Mouse (Mus musculus): ENCODE data around the gene Astn1.

The Astn1 gene

DNA sequence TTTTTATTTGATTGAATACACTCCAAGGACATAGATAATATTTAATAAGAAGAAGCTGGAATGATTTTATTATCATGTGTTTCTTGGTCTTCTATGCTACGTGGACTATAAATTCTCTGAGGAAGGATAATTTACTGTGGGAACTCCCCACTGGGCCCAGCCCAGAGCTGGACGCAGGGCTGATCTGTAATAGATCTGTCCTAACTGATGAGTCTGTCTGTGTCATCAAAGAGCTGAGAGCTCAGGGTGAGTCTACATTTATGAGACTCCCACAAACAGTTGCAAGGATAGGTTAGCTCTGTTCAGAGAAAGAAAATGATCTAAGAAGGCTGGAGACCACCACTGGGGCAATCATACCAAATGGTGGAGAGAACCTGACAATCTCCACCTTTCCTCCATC, 271.4 kb downstream of the Astn1 start:
- no peak for DNase-seq

- DNase-seq: peak; percentile 38 to 67
Measured at GRCm38 (mm10) chr1:158641306-158641705, 279.2 kb downstream of the Astn1 start.

DNA sequence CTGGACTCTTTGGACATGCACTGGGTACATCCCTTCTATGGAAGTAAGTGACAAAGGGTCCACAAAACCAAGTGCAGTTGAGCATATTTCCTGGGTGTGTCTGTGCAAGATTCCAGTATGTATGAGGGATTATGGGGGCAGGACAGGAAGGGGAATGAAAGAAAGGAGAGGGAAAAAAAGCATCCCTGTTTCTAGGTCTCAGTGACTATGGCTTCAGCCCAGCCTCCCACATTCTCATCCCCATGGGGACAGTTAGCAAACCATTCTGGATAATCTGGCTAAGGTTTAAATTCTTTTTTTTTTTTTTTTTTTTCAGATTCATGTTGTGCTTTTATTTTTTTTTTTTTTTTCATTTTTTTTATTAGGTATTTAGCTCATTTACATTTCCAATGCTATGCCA, 280.2 kb downstream of the Astn1 start:
- no peak for DNase-seq

- DNase-seq: no peak
Measured at GRCm38 (mm10) chr1:158652799-158653198, 290.7 kb downstream of the Astn1 start.

DNA sequence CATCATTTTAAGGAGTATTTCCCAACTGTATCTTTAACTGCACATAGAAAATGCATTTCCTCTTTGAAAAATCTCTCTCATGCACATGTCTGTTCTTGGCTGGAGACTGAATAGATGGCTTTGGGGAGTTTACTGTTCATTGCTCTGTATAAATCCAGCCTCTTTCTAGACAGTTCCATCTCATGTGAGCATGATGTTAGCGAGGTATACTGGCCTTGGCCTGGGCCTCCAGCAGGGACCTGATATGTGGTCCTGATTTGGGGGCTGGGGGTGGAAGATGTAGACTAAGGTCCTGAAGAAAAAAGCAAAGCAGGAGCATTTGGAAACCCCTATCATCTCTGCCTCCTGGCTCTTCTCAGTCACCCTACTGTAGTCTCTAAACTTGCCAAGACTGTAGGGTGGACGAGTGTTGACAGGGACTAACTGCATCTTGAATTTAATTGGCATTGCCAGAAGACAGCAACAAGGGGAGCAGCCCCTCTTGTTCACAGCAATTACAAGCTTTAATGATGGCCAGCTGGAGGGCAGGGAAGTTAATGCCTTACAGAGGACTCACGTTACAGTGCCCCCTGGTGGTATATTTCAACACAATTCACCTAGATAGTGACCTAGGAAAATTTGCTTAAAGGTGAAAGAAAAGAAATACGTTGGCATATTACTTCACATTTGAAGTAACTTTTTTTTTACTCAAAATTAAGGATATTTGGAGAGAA, 291.9 kb downstream of the Astn1 start:
- peak; percentile 48 to 64 for DNase-seq

GRCm38 (mm10) chr1:158654571-158655205, 292.6 kb downstream of the Astn1 start:
- no peak for DNase-seq

GRCm38 (mm10) chr1:158656986-158657385, 294.9 kb downstream of the Astn1 start:
- DNase-seq: peak in 1 of 2 experiments; percentile 29

- no peak for DNase-seq
Measured at GRCm38 (mm10) chr1:158666001-158666400, 303.9 kb downstream of the Astn1 start.

DNA sequence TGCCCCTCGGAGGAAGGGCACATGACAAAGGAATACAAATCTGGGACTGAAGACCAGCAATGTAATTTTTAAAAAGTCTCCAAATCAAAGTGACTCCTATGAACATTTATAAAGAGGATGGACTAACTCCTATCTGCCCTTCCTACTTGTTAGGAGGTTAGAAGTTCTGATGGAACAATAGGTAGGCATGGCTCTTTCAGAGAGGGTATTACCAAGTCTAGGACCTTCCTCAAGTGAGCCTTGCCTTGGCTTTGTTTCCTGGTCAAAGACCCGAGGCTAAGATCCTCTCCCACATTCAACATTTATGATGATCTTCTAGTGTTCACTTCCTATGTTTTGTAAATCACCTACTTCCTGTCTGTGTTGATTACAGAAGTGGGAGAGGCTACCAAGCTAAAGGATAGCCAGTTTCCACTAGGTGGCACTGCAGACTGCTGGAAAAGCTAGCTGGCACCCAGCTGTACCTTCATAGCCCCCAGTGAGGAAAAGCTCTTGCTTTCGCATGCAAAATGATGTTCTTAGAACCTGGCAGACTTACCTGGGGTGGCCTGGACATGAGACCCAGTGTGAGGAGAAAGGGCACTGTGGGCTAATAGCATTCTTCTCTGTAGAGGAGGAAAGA, 308.0 kb downstream of the Astn1 start:
- DNase-seq: peak; percentile 61 to 79

GRCm38 (mm10) chr1:158687726-158688125, 325.7 kb downstream of the Astn1 start:
- DNase-seq: no peak

- DNase-seq: no peak
Measured at GRCm38 (mm10) chr1:158697423-158697822, 335.4 kb downstream of the Astn1 start.

- no peak for DNase-seq
Measured at GRCm38 (mm10) chr1:158697859-158698569, 335.9 kb downstream of the Astn1 start.

GRCm38 (mm10) chr1:158699276-158699675, 337.2 kb downstream of the Astn1 start:
- no peak for DNase-seq

- no peak for DNase-seq
Measured at GRCm38 (mm10) chr1:158700147-158700546, 338.1 kb downstream of the Astn1 start.

- no peak for DNase-seq
Measured at GRCm38 (mm10) chr1:158701336-158701735, 339.3 kb downstream of the Astn1 start.

DNA sequence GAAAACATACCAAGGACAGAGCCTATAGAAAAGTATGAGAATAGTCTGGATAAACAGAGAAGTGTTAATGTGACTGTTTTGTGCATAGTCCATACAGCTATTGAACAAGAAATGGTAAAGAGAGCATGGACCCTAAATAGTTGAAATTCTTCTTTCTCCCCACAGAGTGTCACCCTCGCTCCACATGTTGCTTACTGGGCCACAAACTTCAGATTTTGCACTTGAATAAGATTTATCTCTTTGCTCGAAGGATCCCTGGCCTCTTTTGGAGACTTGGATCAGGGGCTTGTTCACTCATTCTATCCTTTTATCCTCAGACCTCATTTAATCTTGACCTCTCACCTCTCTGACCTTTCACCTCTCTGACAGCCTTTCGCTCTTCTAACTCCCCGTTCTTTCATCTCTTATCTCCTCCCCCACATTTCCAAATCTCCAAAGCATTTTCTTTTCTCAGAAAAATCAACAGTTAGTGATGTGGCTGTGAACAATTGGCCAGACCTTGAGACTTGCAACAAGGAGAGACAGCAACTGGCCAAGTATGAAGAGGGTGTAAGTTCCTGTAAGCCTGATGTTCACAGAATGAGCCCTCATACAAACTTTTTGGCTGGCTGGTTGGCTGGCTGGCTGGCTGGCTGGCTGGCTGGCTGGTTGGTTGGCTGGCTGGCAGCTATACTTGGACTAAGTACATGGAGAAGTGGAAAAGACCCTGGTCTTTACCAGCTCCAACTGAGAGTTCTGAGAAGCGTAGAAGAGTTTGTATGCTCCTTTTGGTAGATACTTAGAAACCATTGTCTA, 351.4 kb downstream of the Astn1 start:
- peak; percentile 15 to 39 for DNase-seq

DNA sequence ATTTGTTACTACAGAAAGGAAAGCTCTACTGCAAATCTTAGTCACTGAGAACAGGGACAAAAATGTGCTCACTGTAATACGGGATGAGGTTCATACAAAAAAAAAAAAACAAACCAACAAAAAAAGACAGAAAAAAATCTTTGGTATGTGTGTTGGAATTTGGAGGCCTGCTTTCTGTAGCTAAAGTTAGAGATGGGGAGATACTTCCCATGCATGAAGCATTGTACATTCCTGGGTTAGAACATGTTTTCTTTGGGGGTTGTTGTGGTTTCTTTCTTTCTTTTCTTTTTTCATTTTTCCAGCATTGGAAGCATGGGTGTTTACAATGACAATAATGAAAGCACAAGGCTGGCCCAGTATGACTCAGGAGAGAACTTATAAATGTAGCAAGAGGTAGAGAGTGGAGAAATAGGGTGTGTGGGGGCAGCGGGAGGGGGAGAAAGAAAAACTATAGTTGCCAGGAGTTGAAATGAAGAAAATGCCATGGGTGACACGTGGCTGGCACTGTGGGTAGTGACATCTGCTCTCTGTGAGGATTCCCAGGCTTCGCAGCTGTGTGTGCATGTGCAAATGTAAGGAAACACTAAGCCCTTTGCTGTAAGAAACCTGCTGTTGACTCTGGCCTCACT, 370.9 kb downstream of the Astn1 start:
- no peak for DNase-seq

DNA sequence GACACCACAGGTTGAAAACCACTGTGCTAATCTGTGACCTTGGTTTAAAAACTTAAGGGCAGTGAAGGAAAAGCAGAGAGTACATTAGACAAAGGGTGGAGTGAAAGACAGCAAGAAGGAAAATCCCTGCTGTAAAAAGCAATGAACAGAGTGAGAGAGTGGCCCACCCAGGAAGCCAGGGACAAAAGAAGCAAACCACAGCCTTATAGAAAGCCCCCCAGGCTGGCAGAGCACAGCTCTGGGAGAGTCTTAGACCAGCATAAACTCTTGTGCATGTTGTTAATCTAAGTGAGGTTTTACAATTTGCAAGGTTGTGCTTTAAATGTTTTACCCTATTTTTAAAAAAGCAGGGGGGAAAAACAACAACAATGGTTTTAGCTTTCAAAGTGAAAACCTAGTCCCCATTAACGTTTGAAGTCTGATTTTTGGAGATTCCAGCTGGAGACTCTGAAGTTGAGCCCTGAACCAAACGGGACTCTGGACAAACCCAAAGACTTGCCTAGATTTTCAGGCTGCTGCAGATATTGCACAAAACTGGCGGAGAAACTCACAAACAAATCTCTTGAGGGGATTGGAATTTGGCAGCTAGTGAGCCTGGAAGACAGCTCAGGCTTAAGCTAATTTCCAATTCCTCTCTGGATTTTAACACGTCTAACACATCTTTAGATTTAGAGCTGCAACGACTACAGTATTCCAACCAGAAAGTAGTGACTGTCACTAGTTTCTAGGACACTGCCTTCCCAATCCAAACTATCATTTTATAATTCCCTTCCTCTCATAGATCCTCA, 377.3 kb downstream of the Astn1 start:
- DNase-seq: no peak

- no peak for DNase-seq
Measured at GRCm38 (mm10) chr1:158740161-158740766, 378.2 kb downstream of the Astn1 start.

DNA sequence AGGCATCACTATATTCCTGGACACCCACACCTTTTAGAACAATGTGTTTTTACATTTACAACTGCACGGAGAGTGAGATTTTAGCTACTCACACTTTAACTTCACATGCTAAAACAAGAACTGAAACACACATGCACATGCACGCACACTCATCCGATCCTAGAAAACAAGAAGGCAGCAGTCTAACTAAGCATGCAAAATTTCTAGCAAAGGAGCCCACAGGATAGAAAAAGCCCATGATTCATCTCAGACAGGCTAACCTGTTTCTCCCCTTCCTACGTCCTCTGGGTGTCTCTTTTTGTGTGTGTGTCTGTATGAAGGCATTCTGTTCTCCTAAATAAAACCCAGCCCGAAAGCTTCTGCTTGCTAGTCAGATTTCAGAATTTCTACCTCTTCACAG, 378.9 kb downstream of the Astn1 start:
- no peak for DNase-seq

Measured in cerebellum, postnatal 25 days (tissue).